Comparison of ENCODE assay signal across 8 mouse cellular contexts in the genomic region with DNA sequence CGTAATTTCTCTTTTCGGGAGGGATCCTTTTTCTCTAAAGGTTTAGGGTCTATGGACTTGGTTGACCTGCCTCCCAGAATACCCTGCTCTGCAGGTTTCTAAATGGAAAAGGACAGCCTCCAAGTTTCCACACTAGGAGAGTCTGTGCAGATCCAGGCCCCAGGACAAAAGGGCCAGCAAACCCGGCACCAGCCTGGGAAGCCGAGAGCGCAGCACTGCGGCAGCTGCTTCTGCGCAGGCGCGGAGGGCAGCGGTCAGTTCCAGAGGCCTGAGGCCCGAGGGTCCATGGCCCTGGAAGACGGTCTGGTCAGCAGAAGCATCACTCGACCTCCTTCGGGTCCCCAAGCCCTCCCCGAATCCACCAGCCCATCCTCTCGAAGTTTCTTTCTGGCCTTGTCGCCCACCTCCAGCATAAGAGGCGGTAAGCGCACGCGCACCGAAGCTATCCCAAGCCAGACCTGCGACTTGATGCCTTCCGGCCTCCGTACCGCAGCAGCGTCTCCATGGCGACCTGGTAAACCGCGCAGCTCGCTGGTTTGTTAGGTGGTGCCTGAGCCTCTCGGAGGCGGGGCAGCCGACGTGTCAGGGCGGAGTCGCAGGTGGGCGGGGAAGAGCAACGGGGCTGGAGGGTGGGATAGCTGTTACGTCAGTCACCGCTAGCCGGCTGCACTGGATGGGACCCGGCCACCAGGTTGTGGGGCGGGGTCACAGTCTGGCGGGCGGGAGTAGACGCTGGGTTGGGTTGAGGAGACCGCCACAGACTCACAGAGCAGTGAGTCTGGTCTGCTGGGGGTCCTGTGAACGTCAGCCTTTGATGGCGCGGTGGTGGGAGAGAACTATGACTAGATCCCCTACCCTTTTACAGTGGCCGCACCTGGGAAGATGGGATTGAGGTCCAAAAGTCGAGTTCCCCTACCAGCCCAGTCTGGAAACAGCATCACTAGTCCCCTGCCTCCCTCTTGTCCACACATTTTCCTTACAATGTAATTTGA. TPM values are rescaled to one million over a fixed set of nuclear protein-coding genes. Genes with fewer than 3 reads are reported as not detected.
A peak's percentile ranks its signal among the peaks of the same experiment; 100 is the strongest.
DNase-seq lines count a peak whose midpoint lies in the region; ATAC-seq and TF ChIP-seq lines count a peak whose summit lies in the region.

A gene (plus strand): TSS at position 235 of the 992 bp plus-strand sequence.
A gene (minus strand): TSS at position 554 of the 992 bp plus-strand sequence.

- CTCF ChIA-PET in Patski (lab: Charles Lee): interaction anchor here (0.6 to 1.9 kb wide), 2 partner anchors 85 to 86 kb away, joined by 3 to 6 read pairs; no protein-coding TSS in a partner anchor

- DNase-seq in Patski (ENCODE audit: low read depth, low spot score): peak; percentile 93
- DNase-seq in cerebellum, postnatal 14 days: peak; percentile 95 to 97
- DNase-seq in frontal cortex, postnatal 14 days (ENCODE audit: low spot score in 2 of 2): peak; percentile 96 to 97
- peak; percentile 92 for DNase-seq in layer of hippocampus, postnatal 25 days (ENCODE audit: extremely low spot score in 1 of 2, low spot score in 1 of 2)
- peak; percentile 99 for DNase-seq in lung, postnatal 25 days (ENCODE audit: low spot score)
- DNase-seq in retina, embryonic 14.5 days (ENCODE audit: low spot score): peak; percentile 97
- DNase-seq in thymus, postnatal 4 days: peak; percentile 98

- in situ Hi-C loops in Patski (cut with MboI; ENCODE audit: low pct_unique_long_range_greater_than_20kb): loop anchor here (25.0 kb wide), 1 partner anchor 376 kb away; a partner anchor contains a TSS

- H3K27me3 ChIP-seq in Patski: no peaks in the 10 kb centered on the region
- no peaks in the 10 kb centered on the region for H3K27me3 ChIP-seq in hindbrain, embryonic 13.5 days

- H3K27ac ChIP-seq in hindbrain, embryonic 13.5 days: peak within 1 kb of the TSS; percentile 93

- H3K9me3 ChIP-seq in hindbrain, embryonic 13.5 days: no peaks in the 10 kb centered on the region

- no peaks in the 10 kb centered on the region for H3K36me3 ChIP-seq in hindbrain, embryonic 13.5 days

- peak within 1 kb of the TSS; percentile 78 for H3K9ac ChIP-seq in hindbrain, embryonic 13.5 days

- TF ChIP-seq CTCF in Patski (IDR thresholded peaks at IDR 0.05): no peak

- WGBS in hindbrain, embryonic 13.5 days: 2% methylated on average over 53 of the region's 53 CpGs

- H3K4me3 ChIP-seq in hindbrain, embryonic 13.5 days: peak within 1 kb of the TSS; percentile 52

- POLR2A ChIA-PET in Patski (lab: Charles Lee): interaction anchor here (1.0 kb wide), 1 partner anchor 14 kb away, joined by 3 read pairs; no protein-coding TSS in a partner anchor

- peaks cover 17% of the 10 kb centered on the region for H3K4me1 ChIP-seq in hindbrain, embryonic 13.5 days (replicated peaks)

- H3K4me2 ChIP-seq in hindbrain, embryonic 13.5 days: peak within 1 kb of the TSS; percentile 59

- peak; percentile 94 for ATAC-seq in Patski
- peak; percentile 98 for ATAC-seq in hindbrain, embryonic 13.5 days (ENCODE audit: low FRiP score)

RNA-seq across cellular contexts. Expression of the first gene that starts in this region (rescaled TPM):
- polyA plus RNA-seq in Patski (2021): 4.6 TPM
- polyA plus RNA-seq in hindbrain, embryonic 13.5 days (2015; fragmentation: Nextera tagmentation; extraction: Ambion mirVana): 3.5 and 5.0 TPM in 2 replicates
- total RNA-seq in layer of hippocampus, postnatal 25 days (2021): 1 to 10 TPM; 6.1 to 6.8 TPM

RNA-seq across cellular contexts. Expression of the second gene that starts in this region (rescaled TPM):
- 0.13 TPM for polyA plus RNA-seq in Patski (2021)
- 1.1 TPM in 2 replicates for polyA plus RNA-seq in hindbrain, embryonic 13.5 days (2015; fragmentation: Nextera tagmentation; extraction: Ambion mirVana)
- total RNA-seq in layer of hippocampus, postnatal 25 days (2021): 100 to 1,000 TPM in 1 of 2 experiments, 10 to 100 TPM in 1; 92.1 to 104 TPM

Comparison
In these comparisons a context has a peak if more than half of its experiments do, and no peak if none do; other contexts are left out.
1. Peak in every context shown above with its lines: DNase-seq, ATAC-seq, H3K4me3 ChIP-seq and H3K27ac ChIP-seq.